Mouse (Mus musculus) WW6 (cell line): ENCODE measurements around the gene Pou3f3.

Experiments
- DNase-seq: peaks from one replicate; pipeline ENCODE4 v3.0.0-alpha.2; 2013; ENCODE audit warnings: low read depth, low spot score

Pou3f3 gene

DNA sequence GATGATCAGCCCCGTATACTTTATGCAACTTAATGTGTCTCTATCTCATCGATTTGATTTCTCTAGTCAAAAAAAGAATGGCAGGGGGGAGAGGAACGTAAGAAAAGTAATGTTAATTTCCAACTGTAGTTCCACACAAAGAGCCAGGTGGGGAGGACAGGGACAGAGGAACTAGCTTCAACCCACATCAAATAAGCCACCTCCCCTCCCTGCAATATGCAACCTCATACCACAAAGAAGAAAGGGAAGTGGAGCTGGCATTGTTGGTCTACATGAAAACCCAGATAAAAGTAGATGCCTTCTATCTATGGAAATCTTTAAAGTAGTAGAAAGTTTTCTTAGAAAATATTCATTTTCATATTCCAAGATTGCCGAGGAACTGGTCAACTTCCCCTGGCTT is 14.7 kb downstream of the Pou3f3 start:
- DNase-seq, result no peak

- no peak for DNase-seq
Measured at GRCm38 (mm10) chr1:42710995-42711394, 15.4 kb downstream of the Pou3f3 start.

- DNase-seq, result no peak
Measured at GRCm38 (mm10) chr1:42711456-42712310, 16.1 kb downstream of the Pou3f3 start.

DNA sequence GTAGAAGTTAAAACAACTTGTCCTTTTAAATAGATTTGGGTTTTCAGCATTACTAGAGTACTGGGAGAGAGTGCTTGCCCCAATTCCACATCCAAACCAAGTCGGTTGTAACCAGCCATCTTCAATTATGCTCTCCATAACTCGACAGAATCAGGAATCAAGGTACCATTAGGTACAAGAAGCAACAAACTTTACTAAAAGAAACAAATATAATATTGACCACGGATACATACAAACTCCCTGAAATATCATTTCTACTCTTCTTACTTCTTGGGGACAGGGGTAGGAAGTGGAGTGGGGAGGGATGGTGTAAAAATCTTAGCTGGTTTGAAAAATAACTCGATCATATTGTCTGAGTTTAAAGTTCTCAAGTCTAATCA is 16.7 kb downstream of the Pou3f3 start:
- no peak for DNase-seq

- no peak for DNase-seq
Measured at GRCm38 (mm10) chr1:42713104-42713932, 17.8 kb downstream of the Pou3f3 start.

DNA sequence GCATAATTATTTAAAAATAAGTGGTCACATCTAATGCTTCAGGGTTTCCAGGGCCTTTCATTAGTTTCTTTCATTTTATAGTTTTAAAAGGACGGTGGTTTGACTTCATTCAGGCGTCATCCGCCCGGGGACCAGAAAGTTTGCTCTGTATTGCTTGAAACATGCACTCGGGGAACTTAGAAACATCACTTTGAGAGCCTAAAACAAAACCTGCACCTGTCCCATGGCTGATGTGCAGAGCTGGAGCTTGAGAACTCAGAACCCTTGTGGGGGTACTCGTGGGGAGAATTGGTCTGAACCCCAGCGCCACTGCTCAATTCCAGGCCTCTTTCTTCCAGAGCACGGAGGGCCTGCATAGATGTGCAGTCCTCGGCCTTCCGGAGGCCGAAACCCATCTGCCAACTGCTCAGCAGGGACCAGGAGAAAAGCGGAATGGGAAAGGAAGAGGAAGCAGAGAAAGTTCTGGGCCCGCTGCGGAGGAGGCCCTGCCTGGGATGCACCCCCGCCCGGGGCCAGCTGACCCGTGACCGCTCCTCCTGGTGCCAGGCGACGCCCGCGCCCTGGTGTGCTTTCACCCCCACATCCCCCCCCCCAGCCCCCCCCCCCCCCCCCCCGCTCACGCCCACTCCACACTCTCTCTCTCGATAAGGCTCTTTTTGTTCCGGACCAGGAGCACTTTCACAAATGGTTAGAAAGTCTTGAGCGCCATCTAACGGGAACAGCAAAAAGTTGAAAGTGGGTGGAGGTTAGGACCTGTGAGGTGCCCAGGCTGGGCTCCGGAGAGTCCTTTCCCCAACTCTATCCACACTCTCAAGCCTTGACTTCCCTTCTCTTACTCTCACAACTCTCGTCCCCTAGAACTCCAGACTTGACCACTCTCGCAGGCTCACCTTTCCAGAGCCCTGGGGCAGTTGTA is 18.7 kb downstream of the Pou3f3 start:
- no peak for DNase-seq

DNA sequence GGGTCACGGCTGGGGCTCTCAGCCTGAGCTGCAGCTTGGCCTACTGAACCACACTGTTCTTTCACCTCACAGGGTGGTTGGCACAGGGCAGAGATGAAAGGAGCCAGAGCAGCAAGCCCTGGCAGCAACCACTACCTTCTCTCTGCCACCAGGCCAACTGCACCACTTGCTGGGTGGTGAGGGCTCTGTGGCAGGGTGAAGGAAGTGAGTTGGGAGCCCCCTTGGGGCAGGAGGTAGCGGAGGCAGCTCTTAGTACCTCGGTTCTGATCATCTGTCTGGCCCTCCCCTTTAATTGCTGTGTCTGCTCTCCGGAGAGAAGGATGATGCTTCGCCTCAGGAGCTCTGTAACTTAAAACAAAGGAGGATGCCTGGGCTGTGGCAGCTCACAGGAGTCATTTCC is 23.0 kb downstream of the Pou3f3 start:
- DNase-seq, result no peak

- no peak for DNase-seq
Measured at GRCm38 (mm10) chr1:42721353-42721752, 25.8 kb downstream of the Pou3f3 start.

GRCm38 (mm10) chr1:42723769-42724300 is 28.3 kb downstream of the Pou3f3 start:
- no peak for DNase-seq

DNA sequence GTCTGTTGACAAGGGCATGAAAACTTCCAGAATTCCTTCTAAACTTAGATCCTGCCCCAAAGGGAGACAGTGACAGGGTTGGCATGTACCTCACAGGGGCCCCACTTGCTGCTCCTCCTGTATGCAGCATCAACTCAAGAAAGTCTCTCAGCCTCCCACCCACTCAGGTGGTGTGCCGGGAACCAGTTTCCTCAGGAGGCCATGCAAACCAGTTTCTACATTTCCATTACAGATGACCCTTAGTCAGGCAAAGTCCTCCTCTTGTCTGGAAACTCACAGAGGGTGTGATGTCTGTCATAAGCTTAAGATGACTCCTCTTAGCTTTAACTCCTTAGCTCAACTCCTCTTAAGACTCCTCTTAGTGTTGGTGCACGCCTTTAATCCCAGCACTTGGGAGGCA is 29.3 kb downstream of the Pou3f3 start:
- DNase-seq, result no peak

- no peak for DNase-seq
Measured at GRCm38 (mm10) chr1:42727161-42727560, 31.6 kb downstream of the Pou3f3 start.

GRCm38 (mm10) chr1:42727676-42728075 is 32.1 kb downstream of the Pou3f3 start:
- DNase-seq, result no peak

DNA sequence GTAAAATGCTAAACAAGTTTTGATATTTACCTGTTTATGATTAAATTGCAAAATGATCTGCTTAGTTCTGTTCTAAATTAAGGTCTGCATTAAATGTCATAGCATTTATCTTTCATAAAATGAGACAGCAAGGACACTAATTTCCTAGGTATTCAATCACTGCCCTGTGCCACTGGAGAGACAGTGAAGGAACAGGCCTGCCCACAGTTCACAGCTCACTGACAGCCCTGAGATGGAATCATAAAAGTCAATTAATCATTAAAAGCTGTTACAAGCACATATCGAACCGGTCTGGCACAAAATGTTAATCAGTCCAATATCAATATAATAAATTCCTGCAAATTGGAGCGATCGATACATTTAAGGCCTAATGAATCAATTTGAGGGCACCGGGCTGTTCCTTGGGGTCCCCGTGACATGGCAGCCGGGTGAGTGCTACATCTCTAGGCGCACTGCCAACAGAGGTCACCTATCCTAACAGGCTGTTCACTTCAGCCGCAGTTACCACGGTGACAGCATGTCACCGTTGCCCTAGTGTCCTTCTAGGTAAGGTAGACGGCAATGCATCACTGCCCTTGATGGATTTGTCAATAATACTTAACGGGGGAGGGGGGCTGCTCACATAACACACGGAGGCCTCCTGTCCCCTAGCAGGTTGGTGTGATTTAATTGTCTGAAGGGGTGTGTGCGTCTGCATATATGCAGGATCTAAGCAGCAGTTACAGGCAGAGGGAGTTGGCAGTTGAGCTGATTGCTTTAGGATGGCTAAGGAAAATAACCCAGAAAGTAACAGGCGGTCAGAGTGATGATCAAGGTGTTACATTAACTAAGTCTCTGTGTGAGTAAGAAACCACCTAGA is 46.0 kb downstream of the Pou3f3 start:
- DNase-seq, result no peak

DNA sequence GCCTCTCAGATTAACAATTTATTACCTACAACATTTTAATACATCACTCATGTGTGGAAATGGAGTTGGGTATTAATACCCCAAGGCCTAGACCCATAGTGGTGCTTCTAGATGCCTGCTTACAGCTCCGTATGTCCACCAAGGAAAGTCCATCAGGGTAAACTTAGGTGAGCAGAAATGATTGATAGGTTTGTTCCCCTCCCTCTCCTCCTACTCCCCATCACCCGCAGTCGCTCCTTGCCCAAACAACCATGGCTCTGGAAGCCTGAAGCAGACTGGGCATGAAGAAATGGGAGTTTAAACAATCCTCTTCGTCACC is 46.6 kb downstream of the Pou3f3 start:
- no peak for DNase-seq

- no peak for DNase-seq
Measured at GRCm38 (mm10) chr1:42745047-42745446, 49.5 kb downstream of the Pou3f3 start.

- DNase-seq, result no peak
Measured at GRCm38 (mm10) chr1:42749536-42750292, 54.1 kb downstream of the Pou3f3 start.
